ENCODE assay signal across 8 mouse cellular contexts in the genomic region with DNA sequence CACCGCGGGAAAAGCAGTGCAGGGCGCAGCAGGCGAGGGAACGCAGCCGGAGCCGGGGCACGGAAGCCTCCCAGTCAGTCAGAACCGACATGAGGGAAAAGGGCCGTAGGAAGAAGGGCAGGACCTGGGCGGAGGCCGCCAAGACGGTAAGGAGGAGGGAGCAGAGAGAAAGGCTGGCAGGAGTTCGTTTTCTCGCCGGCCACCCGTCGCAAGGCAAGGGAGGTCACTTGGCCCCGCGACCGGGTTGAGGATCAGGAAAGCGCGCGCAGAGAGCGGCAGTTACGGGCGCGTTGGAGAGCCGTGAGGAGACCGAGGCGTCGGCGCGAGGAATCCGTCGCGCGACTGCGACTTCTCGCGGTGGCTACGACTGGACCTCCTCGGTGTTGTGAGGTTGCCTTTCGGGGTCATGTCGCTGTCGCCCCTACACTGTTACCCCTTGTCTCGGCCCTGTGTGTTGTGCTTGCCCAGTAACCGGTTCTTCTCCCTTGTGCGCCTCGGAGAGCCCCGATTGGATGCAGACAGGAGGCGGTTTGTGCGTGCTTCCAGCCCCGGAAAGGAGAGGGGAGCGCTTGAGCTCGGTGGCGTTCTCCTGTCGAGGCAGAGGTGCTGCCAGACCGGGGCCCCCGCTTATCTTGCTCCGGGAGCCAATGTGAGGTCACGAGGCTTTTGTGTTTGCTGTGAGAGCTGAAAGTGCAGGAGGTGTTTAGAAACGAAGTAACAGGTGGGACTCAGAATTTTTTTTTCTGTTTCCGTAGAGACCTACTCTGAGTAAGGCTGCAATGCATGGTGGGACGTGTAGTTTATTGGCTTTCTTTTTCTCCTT. TPM values are rescaled to one million over a fixed set of nuclear protein-coding genes. Genes with fewer than 3 reads are reported as not detected.
DNase-seq lines count a peak whose midpoint lies in the region; ATAC-seq and TF ChIP-seq lines count a peak whose summit lies in the region.

No protein-coding gene starts in this region.

- peak overlapping the region; percentile 97 for H3K9ac ChIP-seq in lung, embryonic 16.5 days (ENCODE audit: low read length)

- no peak for TF ChIP-seq CTCF in thymus, adult 2 months (IDR thresholded peaks at IDR 0.05; ENCODE audit: borderline replicate concordance, control insufficient read depth, extremely low read depth, insufficient read depth, low read length, poor library complexity)

- WGBS in lung, embryonic 16.5 days: 0% methylated on average over 61 of the region's 65 CpGs
- under 1% methylated on average over 65 of the region's 65 CpGs for WGBS in thymus, adult 2 months

- peak overlapping the region; percentile 99 for H3K4me3 ChIP-seq in lung, embryonic 16.5 days (ENCODE audit: low read length)
- H3K4me3 ChIP-seq in thymus, adult 2 months (ENCODE audit: control insufficient read depth, insufficient read depth, low read length): peak overlapping the region; percentile 70

- no peaks in the 10 kb centered on the region for H3K9me3 ChIP-seq in lung, embryonic 16.5 days (ENCODE audit: control insufficient read depth, low read length)

- peak; percentile 81 for DNase-seq in MN1 (ENCODE audit: low spot score)
- peak; percentile 84 for DNase-seq in cerebellum, adult 9-10 months
- peak; percentile 62 for DNase-seq in layer of hippocampus, adult 9-10 months (ENCODE audit: low spot score)
- peak; percentile 50 for DNase-seq in ovary, adult 18-20 months (ENCODE audit: low spot score)
- peak; percentile 76 for DNase-seq in thymus, adult 2 months

- H3K27ac ChIP-seq in lung, embryonic 16.5 days (ENCODE audit: low read length): peak overlapping the region; percentile 98
- H3K27ac ChIP-seq in thymus, adult 2 months (ENCODE audit: control insufficient read depth, insufficient read depth, low read length): peak overlapping the region; percentile 90

- H3K36me3 ChIP-seq in lung, embryonic 16.5 days (ENCODE audit: control insufficient read depth, insufficient read depth, low read length): peaks cover 1% of the 10 kb centered on the region; the same call in 1 of the 2 replicates
- no peaks in the 10 kb centered on the region for H3K36me3 ChIP-seq in thymus, adult 2 months (ENCODE audit: control insufficient read depth, insufficient read depth, low read length)

- peak; percentile 67 for ATAC-seq in frontal cortex, adult (ENCODE audit: low TSS enrichment)
- ATAC-seq in hematopoietic stem cell, adult 5-6 weeks (replicated peaks in 1 of 2; ENCODE audit: insufficient read depth in 1 of 2, low FRiP score in 2 of 2, low TSS enrichment in 1 of 2, low read depth in 1 of 2, poor library complexity in 2 of 2, severe bottlenecking in 2 of 2): peak; percentile 55 to 70
- ATAC-seq in lung, embryonic 16.5 days (ENCODE audit: low read depth): peak; percentile 53

- peak; percentile 30; the same call in 1 of the 2 replicates for TF ChIP-seq POLR2A in thymus, adult 2 months (IDR thresholded peaks at IDR 0.05; ENCODE audit: control insufficient read depth, extremely low read depth, insufficient read depth, low read length, poor library complexity)

- peaks cover 14% of the 10 kb centered on the region for H3K4me1 ChIP-seq in lung, embryonic 16.5 days (replicated peaks; ENCODE audit: control insufficient read depth, insufficient read depth, low read length)
- peaks cover 7% of the 10 kb centered on the region; the same call in 1 of the 2 replicates for H3K4me1 ChIP-seq in thymus, adult 2 months (replicated peaks; ENCODE audit: control insufficient read depth, insufficient read depth, low read length)

- peak overlapping the region; percentile 57 for H3K4me2 ChIP-seq in lung, embryonic 16.5 days (ENCODE audit: low read depth, low read length)

- no peaks in the 10 kb centered on the region for H3K27me3 ChIP-seq in lung, embryonic 16.5 days (ENCODE audit: control insufficient read depth, insufficient read depth, low read depth, low read length)
- no peaks in the 10 kb centered on the region for H3K27me3 ChIP-seq in thymus, adult 2 months (ENCODE audit: control insufficient read depth, insufficient read depth, low read length)

RNA-seq across cellular contexts. Expression of a gene that starts 0.6 kb away (rescaled TPM):
- total RNA-seq in hematopoietic stem cell, adult 5-6 weeks (2017): 44.6 and 50.8 TPM in 2 replicates
- polyA plus RNA-seq in lung, embryonic 16.5 days (2015; fragmentation: Nextera tagmentation; extraction: Ambion mirVana): 17.3 and 19.4 TPM in 2 replicates
- polyA plus RNA-seq in thymus, adult 2 months (2012; rRNA removed): 17.3 and 18.2 TPM in 2 replicates

Comparison
In these comparisons a context has a peak if more than half of its experiments do, and no peak if none do; other contexts are left out.
1. Peak in every context shown above with its lines: DNase-seq, ATAC-seq, H3K4me3 ChIP-seq and H3K27ac ChIP-seq.